Mouse (Mus musculus): ENCODE data around the gene Ruvbl1.

- TF ChIP-seq CTCF (IDR thresholded peaks at IDR 0.05; ENCODE audit: extremely low read depth, insufficient read depth, low read length), result no peak
- no peak for TF ChIP-seq POLR2A (IDR thresholded peaks at IDR 0.05; ENCODE audit: extremely low read depth, insufficient read depth, low read length)
Measured at GRCm38 (mm10) chr6:88514546-88514945, 49.3 kb downstream of the Ruvbl1 start.
